Mouse (Mus musculus) bone marrow, adult 2 months (tissue): Measurements from ENCODE around the gene Kalrn.

Source experiments
- CTCF ChIP-seq: fragments of 200-500 bp; IDR thresholded peaks from 2 replicates; pipeline ENCODE4 v1.5.1; 2011; ENCODE audit warnings: low read length, control low read depth; ENCODE audit not compliant: control insufficient read depth, insufficient read depth
- POLR2A ChIP-seq: fragments of 200-500 bp; IDR thresholded peaks from 2 replicates; pipeline ENCODE4 v1.6.1; 2011; ENCODE audit warnings: low read depth, mild to moderate bottlenecking, control low read depth, low read length, borderline replicate concordance; ENCODE audit not compliant: control insufficient read depth

- TF ChIP-seq CTCF (no peak), POLR2A (no peak)
These were observed 21.4 kb upstream of the Kalrn start for GRCm38 (mm10) chr16:34594597-34595262.
